ENCODE assay signal across 20 mouse cellular contexts in genomic region chr1:69727968-69728367, GRCm38 (mm10). TPM values are rescaled to one million over a fixed set of nuclear protein-coding genes. Genes with fewer than 3 reads are reported as not detected.
DNase-seq lines count a peak whose midpoint lies in the region; ATAC-seq and TF ChIP-seq lines count a peak whose summit lies in the region.
"Had no signal": no experiment of that assay in that cellular context is flagged by ENCODE, and none has a peak within 500 bp of the region (broad histone marks: within the 10 kb centered on the region; RNA-seq: fewer than 3 reads in every experiment).

No protein-coding gene starts in this region.

- no peak overlapping the region for H3K4me2 ChIP-seq in kidney, embryonic 14.5 days (replicated peaks; ENCODE audit: low read depth, low read length)
- H3K4me2 ChIP-seq in embryonic facial prominence, embryonic 14.5 days (ENCODE audit: low read depth, low read length), result no peak overlapping the region
- no peak overlapping the region for H3K4me2 ChIP-seq in heart, embryonic 12.5 days
- H3K4me2 ChIP-seq: forebrain, embryonic 15.5 days; heart, embryonic 15.5 days; hindbrain, embryonic 15.5 days; limb, embryonic 12.5 days; neural tube, embryonic 12.5 days; stomach, embryonic 15.5 days had no signal

- no peak overlapping the region for H3K9ac ChIP-seq in kidney, embryonic 14.5 days (ENCODE audit: low read depth, low read length)
- no peak overlapping the region for H3K9ac ChIP-seq in embryonic facial prominence, embryonic 14.5 days (ENCODE audit: low read depth, low read length)
- no peak overlapping the region for H3K9ac ChIP-seq in heart, embryonic 12.5 days
- H3K9ac ChIP-seq: forebrain, embryonic 15.5 days; heart, embryonic 15.5 days; hindbrain, embryonic 15.5 days; limb, embryonic 12.5 days; neural tube, embryonic 12.5 days; stomach, embryonic 15.5 days had no signal

- 49% methylated on average over 5 of the region's 5 CpGs for WGBS in kidney, adult 2 months
- 43% methylated on average over 5 of the region's 5 CpGs for WGBS in kidney, embryonic 14.5 days
- WGBS in embryonic facial prominence, embryonic 14.5 days, result 34% methylated on average over 5 of the region's 5 CpGs
- WGBS in heart, embryonic 12.5 days, result 31% methylated on average over 5 of the region's 5 CpGs

- no peaks in the 10 kb centered on the region for H3K9me3 ChIP-seq in kidney, embryonic 14.5 days (ENCODE audit: control insufficient read depth, low read length)
- no peaks in the 10 kb centered on the region for H3K9me3 ChIP-seq in embryonic facial prominence, embryonic 14.5 days (ENCODE audit: control insufficient read depth, low read length)
- H3K9me3 ChIP-seq in heart, embryonic 12.5 days (replicated peaks), result peaks cover 4% of the 10 kb centered on the region
- H3K9me3 ChIP-seq: forebrain, embryonic 15.5 days; heart, embryonic 15.5 days; hindbrain, embryonic 15.5 days; limb, embryonic 12.5 days; neural tube, embryonic 12.5 days; stomach, embryonic 15.5 days had no signal

- no peak for TF ChIP-seq POLR2A in kidney, adult 2 months (IDR thresholded peaks at IDR 0.05; ENCODE audit: low read depth, low read length)

- no peaks in the 10 kb centered on the region for H3K27me3 ChIP-seq in kidney, adult 2 months (replicated peaks; ENCODE audit: control insufficient read depth, insufficient read depth, low read length)
- no peaks in the 10 kb centered on the region for H3K27me3 ChIP-seq in kidney, embryonic 14.5 days (ENCODE audit: control insufficient read depth, insufficient read depth, low read length)
- no peaks in the 10 kb centered on the region for H3K27me3 ChIP-seq in Patski
- no peaks in the 10 kb centered on the region for H3K27me3 ChIP-seq in embryonic facial prominence, embryonic 14.5 days (replicated peaks; ENCODE audit: control insufficient read depth, insufficient read depth, low read length)
- no peaks in the 10 kb centered on the region for H3K27me3 ChIP-seq in heart, embryonic 12.5 days (replicated peaks)
- H3K27me3 ChIP-seq: forebrain, embryonic 15.5 days; heart, embryonic 15.5 days; hindbrain, embryonic 15.5 days; limb, embryonic 12.5 days; neural tube, embryonic 12.5 days; stomach, embryonic 15.5 days had no signal

- H3K4me3 ChIP-seq in kidney, adult 2 months (ENCODE audit: insufficient read depth, low read depth, low read length), result no peak overlapping the region
- H3K4me3 ChIP-seq in kidney, embryonic 14.5 days (ENCODE audit: low read length), result no peak overlapping the region
- H3K4me3 ChIP-seq in embryonic facial prominence, embryonic 14.5 days (ENCODE audit: low read depth, low read length), result no peak overlapping the region
- no peak overlapping the region for H3K4me3 ChIP-seq in heart, embryonic 12.5 days
- H3K4me3 ChIP-seq: forebrain, embryonic 15.5 days; heart, embryonic 15.5 days; hindbrain, embryonic 15.5 days; limb, embryonic 12.5 days; neural tube, embryonic 12.5 days; stomach, embryonic 15.5 days had no signal

- no peak for ATAC-seq in kidney, embryonic 14.5 days (ENCODE audit: low FRiP score, low TSS enrichment)
- ATAC-seq in Patski, result peak; percentile 97
- peak; percentile 56; the same call in 1 of the 2 replicates for ATAC-seq in embryonic facial prominence, embryonic 14.5 days (ENCODE audit: low read depth)
- ATAC-seq in heart, embryonic 12.5 days (ENCODE audit: insufficient number of reproducible peaks, low FRiP score), result no peak
- ATAC-seq: forebrain, embryonic 15.5 days had no signal

- H3K36me3 ChIP-seq in kidney, adult 2 months (ENCODE audit: control insufficient read depth, insufficient read depth, low read length), result no peaks in the 10 kb centered on the region
- H3K36me3 ChIP-seq in kidney, embryonic 14.5 days (ENCODE audit: control insufficient read depth, insufficient read depth, low read length), result no peaks in the 10 kb centered on the region
- no peaks in the 10 kb centered on the region for H3K36me3 ChIP-seq in embryonic facial prominence, embryonic 14.5 days (ENCODE audit: control insufficient read depth, insufficient read depth, low read length)
- no peaks in the 10 kb centered on the region for H3K36me3 ChIP-seq in heart, embryonic 12.5 days
- H3K36me3 ChIP-seq: forebrain, embryonic 15.5 days; heart, embryonic 15.5 days; hindbrain, embryonic 15.5 days; limb, embryonic 12.5 days; neural tube, embryonic 12.5 days; stomach, embryonic 15.5 days had no signal

- in situ Hi-C loops in Patski (cut with MboI; ENCODE audit: low pct_unique_long_range_greater_than_20kb), result no loop called here

- POLR2A ChIA-PET in Patski (lab: Charles Lee), result no interaction called here

- no peaks in the 10 kb centered on the region for H3K4me1 ChIP-seq in kidney, adult 2 months (ENCODE audit: control insufficient read depth, insufficient read depth, low read length)
- H3K4me1 ChIP-seq in kidney, embryonic 14.5 days (ENCODE audit: control insufficient read depth, insufficient read depth, low read length), result no peaks in the 10 kb centered on the region
- H3K4me1 ChIP-seq in embryonic facial prominence, embryonic 14.5 days (ENCODE audit: control insufficient read depth, insufficient read depth, low read length), result no peaks in the 10 kb centered on the region
- H3K4me1 ChIP-seq in heart, embryonic 12.5 days (replicated peaks), result no peaks in the 10 kb centered on the region
- H3K4me1 ChIP-seq: heart, embryonic 15.5 days; limb, embryonic 12.5 days; neural tube, embryonic 12.5 days; stomach, embryonic 15.5 days had no signal

- DNase-seq in kidney, adult 2 months, result peak; percentile 18
- DNase-seq in Patski (ENCODE audit: low read depth, low spot score), result peak; percentile 13
- DNase-seq in embryonic facial prominence, embryonic 14.5 days (ENCODE audit: low spot score), result peak; percentile 58
- DNase-seq in lung, postnatal 10 days, result peak; percentile 12
- no peak for DNase-seq in neural tube, embryonic 10.5 days (ENCODE audit: extremely low spot score, low spot score)
- DNase-seq in adipocyte (ENCODE audit: low spot score), result no peak
- DNase-seq: adrenal gland, postnatal 36 days; B cell, adult 2 months; cerebellum, postnatal 14 days; gastrocnemius, postnatal 25 days; midbrain, embryonic 14.5 days; thymus, postnatal 36 days had no signal

- no peak for TF ChIP-seq CTCF in kidney, adult 2 months (conservative IDR thresholded peaks at IDR 0.05; ENCODE audit: insufficient read depth, insufficient read length, low read depth, low read length)
- TF ChIP-seq CTCF in Patski (IDR thresholded peaks at IDR 0.05), result no peak

- H3K27ac ChIP-seq in kidney, adult 2 months (ENCODE audit: insufficient read depth, low read depth, low read length), result no peak overlapping the region
- no peak overlapping the region for H3K27ac ChIP-seq in kidney, embryonic 14.5 days (ENCODE audit: low read depth, low read length)
- no peak overlapping the region for H3K27ac ChIP-seq in embryonic facial prominence, embryonic 14.5 days (replicated peaks; ENCODE audit: low read depth, low read length)
- H3K27ac ChIP-seq in heart, embryonic 12.5 days (ENCODE audit: poor library complexity, severe bottlenecking), result no peak overlapping the region
- H3K27ac ChIP-seq: forebrain, embryonic 15.5 days; heart, embryonic 15.5 days; hindbrain, embryonic 15.5 days; limb, embryonic 12.5 days; neural tube, embryonic 12.5 days; stomach, embryonic 15.5 days had no signal

- CTCF ChIA-PET in Patski (lab: Charles Lee), result interaction anchor here (1.2 kb wide), 1 partner anchor 38 kb away, joined by 3 read pairs; no protein-coding TSS in a partner anchor

RNA-seq across cellular contexts. Expression of gene Ikzf2, which starts 40.9 kb away (rescaled TPM):
- polyA plus RNA-seq in kidney, adult 2 months (2012; rRNA removed), result 0.75 and 1.5 TPM in 2 replicates
- polyA plus RNA-seq in kidney, embryonic 14.5 days (2014; fragmentation: Nextera tagmentation; extraction: Ambion mirVana), result 4.8 and 5.6 TPM in 2 replicates
- 3.9 TPM for polyA plus RNA-seq in Patski (2021)
- 4.2 and 5.6 TPM in 2 replicates for polyA plus RNA-seq in embryonic facial prominence, embryonic 14.5 days (2014; fragmentation: Nextera tagmentation; extraction: Ambion mirVana)
- 2.6 and 2.9 TPM in 2 replicates for polyA plus RNA-seq in heart, embryonic 12.5 days (2016; fragmentation: Nextera tagmentation; extraction: Ambion mirVana)

Comparison
In these comparisons a context has a peak if more than half of its experiments do, and no peak if none do; other contexts are left out.
1. DNase-seq: peak in kidney, adult 2 months (single experiment), Patski (single experiment), embryonic facial prominence, embryonic 14.5 days (single experiment) and lung, postnatal 10 days (single experiment); none in neural tube, embryonic 10.5 days (single experiment) and adipocyte (single experiment).
2. ATAC-seq: peak in Patski (single experiment) and embryonic facial prominence, embryonic 14.5 days (single experiment); none in kidney, embryonic 14.5 days (single experiment) and heart, embryonic 12.5 days (single experiment).